Mouse (Mus musculus): ENCODE data around the gene Hecw2.

Hecw2 gene

GRCm38 (mm10) chr1:54118342-54118973 is 76.5 kb downstream of the Hecw2 start:
- DNase-seq (ENCODE audit: low spot score in 2 of 2): peak; percentile 20 to 46

- DNase-seq (ENCODE audit: low spot score in 2 of 2): no peak
Observed at GRCm38 (mm10) chr1:54110920-54111605, 83.9 kb downstream of the Hecw2 start.

- no peak for DNase-seq (ENCODE audit: low spot score in 2 of 2)
Observed at GRCm38 (mm10) chr1:54109255-54109654, 85.7 kb downstream of the Hecw2 start.

DNA sequence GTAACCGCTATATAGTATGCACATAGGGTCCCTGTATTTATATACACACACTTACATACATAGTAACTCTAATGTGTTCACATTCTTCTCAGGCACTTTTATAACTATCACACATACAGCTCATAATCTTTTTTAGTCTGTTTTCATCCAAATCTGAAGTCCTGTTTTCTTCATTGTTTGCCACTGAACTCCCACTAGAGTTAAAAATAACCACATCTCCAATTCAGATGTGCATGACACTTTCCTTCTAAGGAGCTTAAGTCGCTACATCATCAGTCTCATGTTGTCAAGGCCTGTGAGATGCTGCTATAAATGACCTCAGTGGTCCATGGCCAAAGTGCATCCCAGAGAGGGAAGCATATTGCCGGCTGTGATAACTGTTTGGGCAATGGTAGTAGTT is 88.2 kb downstream of the Hecw2 start:
- no peak for DNase-seq (ENCODE audit: low spot score in 2 of 2)

DNA sequence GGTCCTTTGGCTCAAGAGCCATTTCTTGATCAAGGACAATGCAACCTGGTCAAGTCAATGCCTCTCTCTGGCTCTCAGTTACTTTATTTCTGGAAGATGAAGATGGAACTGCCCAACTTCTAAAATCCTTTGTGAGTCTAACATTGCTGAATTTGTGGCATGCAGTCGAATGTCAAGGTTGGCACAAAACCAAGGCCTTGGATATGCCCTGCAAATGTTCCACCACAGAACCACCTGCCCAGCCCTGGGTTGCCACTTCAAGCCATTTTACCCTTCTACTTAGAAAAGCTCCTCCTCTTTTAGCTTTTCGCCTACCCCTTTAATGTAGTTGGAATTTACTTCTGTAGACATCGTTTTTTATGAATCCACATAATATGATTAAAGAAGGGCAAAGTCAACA is 115.3 kb downstream of the Hecw2 start:
- no peak for DNase-seq (ENCODE audit: low spot score in 2 of 2)

DNA sequence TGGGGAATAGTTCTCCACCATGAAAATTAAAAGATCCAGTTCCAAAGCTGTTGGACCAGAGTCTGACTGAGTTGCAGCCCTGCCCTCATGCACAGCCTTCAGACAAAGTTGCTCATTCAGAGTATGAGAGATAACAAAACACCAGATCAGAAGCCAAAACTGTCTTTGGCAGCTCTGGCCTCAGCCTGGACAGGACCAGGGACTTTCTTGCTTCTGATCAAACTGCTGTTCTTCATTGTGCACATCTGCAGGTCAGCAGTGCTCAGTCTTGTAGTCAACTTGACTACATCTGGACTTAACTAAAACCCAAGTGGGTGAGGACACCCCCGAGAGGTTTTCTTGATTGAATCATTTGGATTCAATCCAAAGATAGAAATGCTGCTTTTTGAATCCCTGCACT is 120.5 kb downstream of the Hecw2 start:
- DNase-seq (ENCODE audit: low spot score in 2 of 2): no peak

DNA sequence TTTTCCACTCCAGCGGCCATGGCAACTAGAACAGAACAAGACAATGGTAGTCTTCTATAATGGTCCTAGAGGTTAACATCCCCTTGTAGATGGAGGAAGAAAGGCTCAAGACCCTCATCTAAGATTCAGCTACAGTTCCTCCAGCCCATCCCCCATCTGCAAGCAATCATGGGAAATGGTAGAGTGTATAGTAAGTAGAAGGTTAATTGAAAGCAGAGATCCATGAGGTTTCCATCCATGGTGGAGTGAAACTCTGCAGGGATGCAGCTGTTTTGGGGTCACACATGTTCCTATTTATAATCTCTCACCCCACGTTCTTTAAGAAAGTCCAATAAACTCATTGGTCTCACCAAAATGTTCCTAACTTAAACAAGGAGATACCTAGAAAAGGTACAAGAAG is 124.8 kb downstream of the Hecw2 start:
- no peak for DNase-seq (ENCODE audit: low spot score in 2 of 2)

GRCm38 (mm10) chr1:54068248-54068647 is 126.7 kb downstream of the Hecw2 start:
- no peak for DNase-seq (ENCODE audit: low spot score in 2 of 2)

GRCm38 (mm10) chr1:54065434-54065833 is 129.5 kb downstream of the Hecw2 start:
- DNase-seq (ENCODE audit: low spot score in 2 of 2): no peak

- DNase-seq (ENCODE audit: low spot score in 2 of 2): no peak
Observed at GRCm38 (mm10) chr1:54061078-54061477, 133.9 kb downstream of the Hecw2 start.

DNA sequence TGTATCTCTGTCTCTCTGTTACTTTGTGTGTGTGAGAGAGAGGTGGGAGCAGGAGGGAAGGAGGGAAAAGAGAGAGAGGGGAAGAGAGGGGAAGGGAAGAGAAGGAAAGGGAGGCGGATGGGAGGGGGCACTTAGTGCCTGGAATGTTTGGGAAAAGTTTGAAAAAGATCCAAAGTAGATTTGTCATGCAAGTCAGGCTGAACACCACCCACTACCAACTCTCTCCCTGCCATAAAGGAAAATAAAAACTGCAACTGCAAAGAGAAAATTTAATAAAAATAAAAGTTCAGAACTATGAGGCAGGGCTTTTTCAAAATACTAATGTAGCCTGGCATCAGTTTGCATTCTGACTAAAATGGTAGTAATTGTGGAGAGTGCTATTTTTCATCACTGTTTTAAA is 135.2 kb downstream of the Hecw2 start:
- no peak for DNase-seq (ENCODE audit: low spot score in 2 of 2)

GRCm38 (mm10) chr1:54052771-54053170 is 142.2 kb downstream of the Hecw2 start:
- DNase-seq (ENCODE audit: low spot score in 2 of 2): no peak

- DNase-seq (ENCODE audit: low spot score in 2 of 2): no peak
Observed at GRCm38 (mm10) chr1:54046923-54047322, 148.0 kb downstream of the Hecw2 start.

GRCm38 (mm10) chr1:54039062-54039461 is 155.9 kb downstream of the Hecw2 start:
- no peak for DNase-seq (ENCODE audit: low spot score in 2 of 2)

- no peak for DNase-seq (ENCODE audit: low spot score in 2 of 2)
Observed at GRCm38 (mm10) chr1:54017686-54018085, 177.3 kb downstream of the Hecw2 start.

DNA sequence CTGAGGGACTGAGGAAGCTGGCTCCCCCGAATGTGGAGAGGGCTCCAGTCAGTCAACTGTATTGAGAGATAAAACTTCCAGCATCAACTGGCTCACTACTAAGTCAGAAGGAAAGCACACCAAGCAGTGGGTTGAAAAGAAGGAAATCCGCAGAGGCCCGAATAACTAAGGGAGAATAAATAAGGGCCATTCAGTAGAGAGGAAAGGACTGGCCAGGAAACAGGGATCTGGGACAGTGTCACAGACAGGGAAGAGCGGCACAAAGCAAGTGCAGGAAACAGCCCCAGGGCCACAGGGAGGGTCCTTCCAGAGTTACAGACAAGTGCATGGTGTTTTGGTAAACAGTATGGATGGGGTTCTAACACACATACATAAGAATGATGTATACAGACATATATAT is 179.2 kb downstream of the Hecw2 start:
- no peak for DNase-seq (ENCODE audit: low spot score in 2 of 2)

DNA sequence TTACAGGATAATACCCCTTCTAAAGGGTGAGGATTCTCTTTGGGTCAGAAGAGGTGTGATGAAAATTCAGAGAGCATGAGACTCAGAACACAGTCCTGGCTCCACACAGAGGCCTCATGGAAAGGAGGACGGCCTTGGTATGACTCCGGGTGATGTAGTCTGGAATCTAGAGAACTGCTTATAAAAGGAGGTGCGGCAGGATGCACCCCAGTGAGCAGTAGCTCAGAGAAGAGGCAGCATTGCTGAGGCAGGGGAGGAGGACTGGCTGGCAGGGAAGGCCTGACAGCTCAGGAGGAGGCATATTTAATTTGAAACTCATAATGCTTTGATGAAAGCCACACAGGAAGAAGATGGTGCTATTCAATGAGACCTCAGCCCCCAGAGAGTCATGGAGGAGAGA is 182.6 kb downstream of the Hecw2 start:
- no peak for DNase-seq (ENCODE audit: low spot score in 2 of 2)

DNA sequence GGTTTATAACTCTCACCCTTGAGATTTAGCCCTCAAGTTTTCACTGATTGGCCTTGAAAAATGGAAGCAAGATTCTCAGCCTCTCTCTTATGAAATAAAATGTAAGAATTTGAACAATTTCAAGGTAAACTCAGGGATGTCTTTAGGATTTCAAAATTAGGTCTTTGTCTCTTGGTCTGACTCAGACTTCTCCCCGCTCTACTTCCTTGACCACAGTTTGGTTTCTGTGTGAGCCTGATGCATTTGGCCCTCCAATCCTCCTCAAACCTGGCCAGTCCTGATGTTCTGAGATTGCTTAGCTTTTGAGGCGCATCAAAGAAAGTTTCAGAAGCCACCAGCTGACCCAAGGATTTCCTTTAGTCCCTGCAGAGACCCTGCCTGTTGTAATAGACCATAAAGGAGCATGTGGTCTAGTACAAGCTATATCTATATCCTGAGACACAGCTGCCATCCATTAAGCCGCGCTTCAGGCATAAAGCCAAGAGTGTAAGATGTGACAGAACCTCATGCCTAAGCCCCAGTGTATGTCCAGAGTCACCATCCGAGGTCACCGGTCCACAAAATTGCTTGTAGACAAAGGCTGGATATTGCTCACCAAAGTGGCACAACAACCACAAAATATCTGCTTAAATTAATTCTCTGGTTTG is 185.4 kb downstream of the Hecw2 start:
- DNase-seq (ENCODE audit: low spot score in 2 of 2): no peak

DNA sequence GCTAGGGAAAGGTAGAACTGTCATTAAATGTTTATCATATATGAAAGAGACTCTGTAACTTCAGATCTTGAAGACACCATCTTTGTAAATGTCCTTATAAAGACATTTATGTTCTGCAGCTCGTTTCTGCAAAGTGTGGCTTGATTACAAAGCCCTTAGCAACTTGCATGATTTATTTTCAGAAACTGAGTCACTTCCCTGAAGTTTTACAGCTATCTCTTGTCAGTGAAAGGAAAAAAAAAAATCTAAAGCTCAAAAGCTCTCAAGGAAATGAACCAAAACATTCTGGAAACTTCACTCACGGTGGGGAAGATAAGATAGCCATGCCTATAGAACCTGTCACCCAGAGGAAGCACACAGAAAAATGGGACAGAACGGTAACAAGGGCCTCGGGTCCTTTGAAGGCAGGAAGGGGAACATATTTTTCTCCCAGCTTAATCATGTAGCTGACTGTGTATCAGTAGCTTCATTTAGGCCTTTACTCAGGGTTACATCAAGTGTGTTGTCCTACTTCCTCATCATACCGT is 189.0 kb downstream of the Hecw2 start:
- DNase-seq (ENCODE audit: low spot score in 2 of 2): no peak

DNA sequence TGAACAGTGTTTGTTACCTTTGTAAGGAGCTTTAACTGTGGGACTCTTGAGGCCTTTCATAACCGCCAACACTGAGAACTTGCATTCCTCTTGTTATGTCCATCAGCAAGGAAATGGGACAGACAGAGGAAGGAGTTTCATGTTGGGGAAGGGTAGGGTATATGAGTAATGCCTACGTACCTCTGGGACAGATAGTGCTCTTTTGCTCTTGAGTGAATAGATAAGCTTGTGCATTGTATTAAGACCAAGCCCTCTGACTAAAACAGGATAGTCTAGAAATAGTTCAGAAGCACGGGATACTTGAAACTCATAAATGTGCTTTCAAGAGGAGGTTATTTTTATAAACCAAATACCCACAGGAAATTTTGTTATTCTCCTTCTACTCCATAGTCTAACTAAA is 191.7 kb downstream of the Hecw2 start:
- DNase-seq (ENCODE audit: low spot score in 2 of 2): no peak

- no peak for DNase-seq (ENCODE audit: low spot score in 2 of 2)
Observed at GRCm38 (mm10) chr1:54002077-54002476, 192.9 kb downstream of the Hecw2 start.

DNA sequence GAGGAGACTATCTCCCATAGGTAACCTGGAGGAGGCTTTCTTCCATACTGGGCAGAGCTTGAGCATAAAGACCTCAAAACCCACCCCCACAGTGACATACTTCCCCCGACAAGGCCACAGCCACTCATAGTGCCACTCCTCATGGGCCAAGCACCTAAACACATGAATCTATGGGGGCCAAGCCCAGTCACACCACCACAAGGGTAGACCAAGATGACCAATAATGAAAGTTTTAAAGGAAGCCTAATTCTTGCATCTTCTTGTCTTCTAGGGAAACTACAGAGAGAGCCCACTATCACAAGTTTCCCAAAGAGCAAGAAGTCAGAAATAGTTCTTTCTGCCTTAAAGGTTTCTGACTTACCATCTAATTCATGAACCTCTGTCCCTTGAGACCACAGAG is 197.7 kb downstream of the Hecw2 start:
- DNase-seq (ENCODE audit: low spot score in 2 of 2): no peak

Data from frontal cortex, postnatal 10 days (tissue).